Mouse (Mus musculus): ENCODE data around the gene Ago4.

DNA sequence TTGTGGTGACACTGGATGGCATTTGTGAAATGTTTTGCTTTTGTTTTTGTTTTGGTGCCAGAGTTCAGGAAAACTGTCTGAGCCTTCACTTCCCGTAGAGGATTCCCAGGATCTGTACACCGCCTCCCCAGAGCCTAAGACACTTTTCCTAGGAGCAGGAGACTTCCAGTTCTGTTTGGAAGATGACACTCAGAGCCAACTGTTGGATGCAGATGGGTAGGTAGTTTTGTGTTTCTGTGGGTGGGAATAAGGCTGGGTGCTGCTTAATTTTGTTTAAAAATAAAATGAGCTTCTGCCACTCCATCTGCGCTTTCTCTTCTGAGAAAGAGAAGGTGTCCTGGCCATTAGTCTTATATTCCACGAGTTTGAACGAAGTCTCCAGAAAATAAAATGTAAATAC is 43.0 kb upstream of the Ago4 start:
- TF ChIP-seq POLR2A (IDR thresholded peaks at IDR 0.05; ENCODE audit: control insufficient read depth, extremely low read depth, insufficient read depth, low read length, poor library complexity) (no peak), CTCF (IDR thresholded peaks at IDR 0.05; ENCODE audit: borderline replicate concordance, control insufficient read depth, extremely low read depth, insufficient read depth, low read length, poor library complexity) (no peak)

All from thymus, adult 2 months (tissue).